Mouse (Mus musculus): ENCODE data around the gene Clec16a.

Gene Clec16a

DNA sequence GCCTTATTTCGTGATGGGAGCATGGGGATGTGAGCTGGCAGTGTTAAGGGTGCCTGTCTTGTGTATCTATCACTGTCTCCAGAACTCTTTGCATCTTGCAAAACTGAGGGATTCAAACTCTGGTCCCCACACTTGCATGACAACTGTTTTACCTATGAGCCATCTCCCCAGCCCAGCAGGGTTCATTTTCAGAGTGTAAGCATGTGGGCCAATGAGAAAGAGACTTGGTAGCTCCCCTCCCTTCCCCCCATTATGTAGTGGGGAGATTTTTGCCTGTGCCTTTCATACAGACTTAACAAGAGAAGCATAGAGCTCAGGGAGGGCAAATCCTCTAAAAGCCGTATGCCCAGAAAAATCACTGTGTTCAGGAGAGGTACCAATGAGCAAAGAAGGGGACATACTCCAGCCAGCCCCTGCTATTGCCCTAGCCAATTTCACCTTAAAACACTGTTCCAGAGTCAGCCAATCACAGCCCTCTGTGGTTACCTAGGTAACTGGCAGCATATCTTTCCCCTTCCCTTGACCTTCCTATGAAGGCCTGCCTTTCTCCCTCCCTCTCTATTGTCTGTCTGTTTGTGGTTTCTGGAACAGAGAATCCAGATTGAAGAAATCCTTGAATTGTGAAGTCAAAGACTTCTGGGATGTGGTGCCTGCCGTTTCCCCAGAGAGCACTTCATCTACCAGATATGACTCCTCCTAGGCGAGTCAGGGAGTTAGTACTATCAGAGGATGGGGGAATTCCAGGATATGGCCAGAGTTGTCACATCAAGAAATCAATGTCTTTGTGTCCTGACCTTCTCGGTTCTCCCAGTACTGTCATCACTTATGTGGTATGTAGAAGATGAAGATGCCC, 55.0 kb downstream of the Clec16a start:
- no peak for DNase-seq

- no peak for DNase-seq
Measured at GRCm38 (mm10) chr16:10607802-10608201, 62.7 kb downstream of the Clec16a start.

DNA sequence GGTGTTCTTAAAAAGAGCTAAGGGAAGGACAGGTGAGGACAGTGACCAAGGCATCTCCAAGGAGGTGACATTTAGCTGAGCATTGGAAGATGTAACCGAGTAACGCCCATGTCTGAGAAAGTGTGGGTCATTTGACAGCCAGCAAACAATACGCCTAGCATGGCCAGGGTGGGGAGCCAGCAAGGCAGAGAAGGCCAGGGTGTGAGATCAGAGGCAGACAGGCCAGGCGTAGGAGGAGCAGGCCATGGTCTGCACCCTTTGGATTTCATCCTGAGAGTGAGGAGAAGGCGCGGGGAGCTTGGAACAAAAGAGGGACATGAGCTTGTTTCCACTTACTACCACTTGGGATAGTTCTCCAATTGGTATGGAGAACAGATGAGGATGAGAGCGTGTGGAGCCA, 64.8 kb downstream of the Clec16a start:
- DNase-seq = no peak

DNA sequence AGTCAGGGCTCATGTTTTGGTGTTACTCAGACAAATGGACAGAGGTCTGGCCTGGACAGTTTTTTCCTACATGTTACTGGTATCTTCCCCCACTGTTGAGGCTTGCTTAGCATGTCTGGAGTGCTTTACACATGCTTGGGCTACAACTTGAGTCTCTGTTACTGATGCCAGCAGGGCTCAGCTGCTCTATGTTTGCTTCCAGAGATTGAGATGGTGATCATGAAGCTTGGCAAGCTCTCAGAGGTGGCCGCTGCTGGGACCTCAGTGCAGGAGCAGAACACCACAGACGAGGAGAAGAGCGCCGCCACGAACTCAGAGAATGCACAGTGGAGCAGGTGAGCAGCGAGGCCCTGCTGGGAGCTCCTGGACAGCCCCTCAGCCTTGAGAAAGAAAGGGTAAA, 65.7 kb downstream of the Clec16a start:
- DNase-seq = no peak

- no peak for DNase-seq
Measured at GRCm38 (mm10) chr16:10611306-10611705, 66.2 kb downstream of the Clec16a start.

GRCm38 (mm10) chr16:10613996-10614395, 68.9 kb downstream of the Clec16a start:
- DNase-seq = no peak

- DNase-seq = no peak
Measured at GRCm38 (mm10) chr16:10620961-10621614, 75.9 kb downstream of the Clec16a start.

DNA sequence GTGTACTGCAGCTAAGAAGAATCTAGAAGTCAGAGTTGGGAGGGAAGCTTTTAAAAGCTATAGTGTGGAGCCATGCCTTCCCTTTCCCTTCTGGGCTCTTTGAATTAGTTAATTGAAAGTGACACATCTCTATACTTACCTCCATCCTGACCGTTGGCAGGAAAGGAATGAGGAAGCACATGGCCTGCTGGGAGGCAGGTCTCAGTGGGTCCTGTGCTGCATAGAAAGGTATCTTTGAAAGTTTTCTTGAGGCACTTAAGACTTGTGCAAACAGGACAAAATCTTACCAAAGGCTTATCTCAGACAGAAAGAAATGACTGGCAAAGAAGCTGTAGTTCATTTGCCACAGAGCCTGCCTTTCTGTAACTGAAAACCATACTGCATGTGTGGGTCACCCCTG, 76.6 kb downstream of the Clec16a start:
- no peak for DNase-seq

- no peak for DNase-seq
Measured at GRCm38 (mm10) chr16:10626116-10626515, 81.0 kb downstream of the Clec16a start.

GRCm38 (mm10) chr16:10627136-10627668, 82.1 kb downstream of the Clec16a start:
- DNase-seq = no peak

- no peak for DNase-seq
Measured at GRCm38 (mm10) chr16:10628030-10628555, 83.0 kb downstream of the Clec16a start.

- no peak for DNase-seq
Measured at GRCm38 (mm10) chr16:10628960-10629359, 83.8 kb downstream of the Clec16a start.

DNA sequence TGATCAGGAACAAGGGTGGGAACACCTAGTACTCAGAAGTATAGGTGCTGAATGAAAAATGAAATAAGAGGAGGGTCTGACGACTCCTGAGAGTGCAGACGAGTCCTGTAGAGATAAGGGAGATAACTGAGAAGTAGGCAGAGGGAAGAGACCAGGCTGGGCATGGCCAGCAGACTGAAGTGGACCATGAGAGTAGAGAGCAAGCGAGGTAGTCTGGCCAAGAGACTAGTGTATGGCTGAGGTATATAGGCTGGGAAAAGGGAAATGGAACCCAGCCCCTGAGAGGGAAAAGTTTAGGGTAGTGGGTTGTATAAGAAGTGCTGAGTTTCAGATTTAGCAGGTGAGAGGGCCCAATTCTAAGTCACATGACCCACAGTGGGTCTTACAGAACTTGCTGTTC, 84.2 kb downstream of the Clec16a start:
- DNase-seq = no peak

GRCm38 (mm10) chr16:10634940-10635339, 89.8 kb downstream of the Clec16a start:
- no peak for DNase-seq

DNA sequence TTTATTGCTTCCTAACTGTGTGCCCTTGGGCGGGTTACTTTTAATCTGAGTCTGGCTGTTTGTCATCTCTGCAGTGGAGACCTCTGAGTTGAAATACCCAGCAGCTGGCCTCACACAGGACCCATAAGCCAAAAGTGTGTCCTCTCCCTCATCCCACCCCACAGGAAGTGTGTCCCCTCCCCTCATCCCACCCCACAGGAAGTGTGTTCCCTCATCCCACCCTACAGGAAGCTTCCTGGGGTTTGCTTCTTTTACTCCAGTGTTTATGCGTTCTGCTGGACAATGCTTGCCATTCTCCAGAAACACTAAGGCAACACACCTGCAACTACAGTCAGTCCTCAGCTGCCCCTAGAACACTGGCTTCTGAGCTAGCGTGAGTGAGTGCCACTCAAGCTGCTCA, 92.8 kb downstream of the Clec16a start:
- DNase-seq = no peak

GRCm38 (mm10) chr16:10639111-10639889, 94.2 kb downstream of the Clec16a start:
- DNase-seq = peak; percentile 51

DNA sequence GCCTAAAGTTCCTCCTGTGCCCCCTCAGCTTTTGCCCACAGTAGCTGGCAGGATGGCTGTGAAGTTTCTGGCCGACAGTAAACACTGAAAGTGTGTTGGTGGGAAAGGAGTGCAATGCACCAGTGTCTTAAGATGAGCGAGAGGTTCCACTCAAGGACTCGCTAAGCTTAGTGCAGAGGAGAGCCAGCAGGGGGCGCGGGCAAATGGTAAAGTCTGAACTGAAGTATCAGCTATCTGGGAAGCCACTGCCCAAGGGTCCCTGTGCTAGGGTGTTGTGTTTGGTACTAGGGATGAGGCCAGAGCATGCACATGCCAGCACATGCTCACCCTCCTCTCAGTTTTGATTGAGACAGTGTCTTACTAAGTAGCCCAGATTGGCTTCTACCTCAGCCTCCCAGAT, 94.9 kb downstream of the Clec16a start:
- DNase-seq = peak; percentile 80

DNA sequence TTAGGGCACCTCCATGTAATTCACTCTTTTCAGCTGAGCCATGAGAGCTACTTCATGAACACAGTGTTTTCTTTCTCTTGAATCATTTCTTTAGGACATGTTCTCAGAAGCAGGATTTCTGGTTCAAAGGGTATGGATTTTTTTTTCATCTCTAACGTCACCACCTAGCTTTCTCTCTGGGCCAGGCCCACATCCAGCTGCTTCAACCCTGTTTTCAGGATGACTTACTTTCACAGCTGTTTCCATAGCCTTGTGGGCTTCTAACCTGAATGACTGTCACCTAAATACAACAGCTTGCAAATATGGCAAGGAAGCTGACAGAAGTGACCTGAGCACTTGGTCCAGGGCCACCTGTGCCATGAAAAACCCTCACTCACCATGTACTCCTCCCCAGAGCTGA, 96.0 kb downstream of the Clec16a start:
- DNase-seq = no peak

GRCm38 (mm10) chr16:10642857-10643633, 97.9 kb downstream of the Clec16a start:
- no peak for DNase-seq

DNA sequence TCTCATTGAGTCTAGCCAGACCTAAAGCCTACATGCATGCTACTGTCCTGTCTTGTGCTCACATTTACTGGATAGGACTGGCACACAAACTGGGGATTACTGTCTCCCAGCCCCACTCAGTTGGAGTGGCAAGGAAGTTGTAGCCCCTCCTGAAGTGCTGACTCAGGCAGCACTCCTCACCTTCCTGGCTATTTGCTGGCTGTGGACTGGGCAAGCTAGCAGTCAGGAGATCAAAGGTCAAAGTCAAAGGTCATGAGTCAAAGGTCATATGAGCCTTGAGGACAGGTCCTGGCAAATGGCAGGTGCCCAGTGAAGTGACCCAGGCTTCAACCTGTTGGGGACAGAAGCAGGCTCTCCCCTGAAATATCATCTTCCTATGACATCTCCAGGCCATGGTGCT, 99.1 kb downstream of the Clec16a start:
- no peak for DNase-seq

- DNase-seq = no peak
Measured at GRCm38 (mm10) chr16:10644731-10645130, 99.6 kb downstream of the Clec16a start.

- no peak for DNase-seq
Measured at GRCm38 (mm10) chr16:10651804-10652203, 106.7 kb downstream of the Clec16a start.
